Mouse (Mus musculus): ENCODE measurements around the gene Macrod2. TPM values are rescaled to one million over a fixed set of nuclear protein-coding genes. Genes with fewer than 3 reads are reported as not detected.

The Macrod2 gene
- total and polyA plus RNA-seq, 2 experiments from 2014 or later, result 37.3 to 67.2 TPM

DNA sequence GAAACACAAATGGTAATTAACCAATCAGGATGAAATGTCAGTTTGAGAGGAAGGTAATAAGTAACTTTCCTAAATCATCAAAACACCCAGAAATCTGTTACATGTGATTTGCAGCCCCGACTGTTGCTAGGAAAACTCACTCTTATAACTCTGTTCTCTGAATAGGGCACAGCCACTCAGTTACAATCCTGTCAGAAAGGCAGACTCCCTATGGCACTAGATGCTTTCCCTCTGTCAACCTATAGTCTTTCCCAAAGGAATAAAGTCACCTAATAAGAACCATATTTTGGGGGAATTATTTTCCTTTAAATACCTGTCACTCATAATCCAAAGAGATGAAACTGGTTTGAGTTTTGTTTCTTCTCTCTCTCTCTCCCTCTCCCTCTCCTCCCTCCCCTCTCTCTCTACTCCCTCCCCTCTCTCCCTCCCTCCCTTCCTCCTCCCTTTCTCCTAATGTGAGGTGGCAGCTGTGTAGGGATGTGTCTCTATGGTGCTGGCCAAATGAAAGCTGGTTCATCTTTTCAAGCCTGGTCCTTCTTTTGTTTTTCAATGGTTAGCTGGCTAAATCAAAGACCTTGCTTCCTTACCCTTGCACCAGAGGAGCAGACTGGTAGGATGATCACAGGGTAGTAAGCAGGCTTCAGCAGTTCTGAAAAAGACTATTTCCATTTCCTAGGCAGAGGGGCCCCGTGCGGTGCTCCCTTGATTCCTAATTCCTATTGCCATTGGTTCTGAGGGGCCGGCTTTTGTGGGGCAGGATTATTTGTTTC, 661.8 kb downstream of the Macrod2 start:
- TF ChIP-seq CTCF (IDR thresholded peaks at IDR 0.05), result no peak
- Histone ChIP-seq H3K4me3 (ENCODE audit: low read depth, low read length) (no peak overlapping the region), H3K4me1 (ENCODE audit: insufficient read depth, low read length) (no peaks in the 10 kb centered on the region; the same call in 1 of the 2 replicates), H3K4me2 (ENCODE audit: low read depth, low read length, poor library complexity, severe bottlenecking) (no peak overlapping the region; the same call in 1 of the 2 replicates), H3K27me3 (ENCODE audit: insufficient read depth, low read length) (no peaks in the 10 kb centered on the region), H3K9me3 (ENCODE audit: low read length) (no peaks in the 10 kb centered on the region), H3K27ac (ENCODE audit: low read depth, low read length) (no peak overlapping the region), H3K9ac (replicated peaks; ENCODE audit: low read length, poor library complexity, severe bottlenecking) (no peak overlapping the region), H3K36me3 (ENCODE audit: insufficient read depth, low read length) (no peaks in the 10 kb centered on the region)
- WGBS, result 15% methylated on average over 4 of the region's 4 CpGs
- DNase-seq (ENCODE audit: low spot score) (no peak), ATAC-seq (ENCODE audit: low FRiP score) (no peak)

DNA sequence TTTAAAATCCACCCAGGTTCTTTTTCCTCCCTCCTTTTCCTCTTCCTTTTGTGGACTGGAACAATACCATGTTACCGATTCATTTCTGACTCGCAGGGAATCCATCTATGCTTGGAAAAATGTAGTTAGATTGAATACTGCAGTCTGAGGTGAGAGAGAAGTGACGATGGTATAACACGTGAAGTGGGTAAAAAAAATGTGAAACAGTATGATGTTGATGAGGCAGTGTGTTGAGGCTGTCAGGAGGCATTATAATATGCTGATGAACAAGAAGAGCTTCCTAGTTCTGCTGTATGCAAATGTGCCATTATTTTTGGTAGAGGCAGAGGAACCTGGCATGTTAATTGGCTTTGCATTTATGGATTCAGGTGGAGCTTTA, 662.3 kb downstream of the Macrod2 start:
- Histone ChIP-seq H3K36me3 (ENCODE audit: insufficient read depth, low read length) (no peaks in the 10 kb centered on the region), H3K9me3 (ENCODE audit: low read length) (no peaks in the 10 kb centered on the region), H3K27me3 (ENCODE audit: insufficient read depth, low read length) (no peaks in the 10 kb centered on the region), H3K4me1 (ENCODE audit: insufficient read depth, low read length) (no peaks in the 10 kb centered on the region; the same call in 1 of the 2 replicates), H3K27ac (ENCODE audit: low read depth, low read length) (no peak overlapping the region), H3K9ac (replicated peaks; ENCODE audit: low read length, poor library complexity, severe bottlenecking) (no peak overlapping the region), H3K4me3 (ENCODE audit: low read depth, low read length) (no peak overlapping the region), H3K4me2 (ENCODE audit: low read depth, low read length, poor library complexity, severe bottlenecking) (no peak overlapping the region; the same call in 1 of the 2 replicates)
- ATAC-seq (ENCODE audit: low FRiP score) (0 out of 2 replicates have a peak, but pooled peaks have one; percentile 44), DNase-seq (ENCODE audit: low spot score) (no peak)
- no peak for TF ChIP-seq CTCF (IDR thresholded peaks at IDR 0.05)
- 11% methylated on average over 4 of the region's 4 CpGs for WGBS

DNA sequence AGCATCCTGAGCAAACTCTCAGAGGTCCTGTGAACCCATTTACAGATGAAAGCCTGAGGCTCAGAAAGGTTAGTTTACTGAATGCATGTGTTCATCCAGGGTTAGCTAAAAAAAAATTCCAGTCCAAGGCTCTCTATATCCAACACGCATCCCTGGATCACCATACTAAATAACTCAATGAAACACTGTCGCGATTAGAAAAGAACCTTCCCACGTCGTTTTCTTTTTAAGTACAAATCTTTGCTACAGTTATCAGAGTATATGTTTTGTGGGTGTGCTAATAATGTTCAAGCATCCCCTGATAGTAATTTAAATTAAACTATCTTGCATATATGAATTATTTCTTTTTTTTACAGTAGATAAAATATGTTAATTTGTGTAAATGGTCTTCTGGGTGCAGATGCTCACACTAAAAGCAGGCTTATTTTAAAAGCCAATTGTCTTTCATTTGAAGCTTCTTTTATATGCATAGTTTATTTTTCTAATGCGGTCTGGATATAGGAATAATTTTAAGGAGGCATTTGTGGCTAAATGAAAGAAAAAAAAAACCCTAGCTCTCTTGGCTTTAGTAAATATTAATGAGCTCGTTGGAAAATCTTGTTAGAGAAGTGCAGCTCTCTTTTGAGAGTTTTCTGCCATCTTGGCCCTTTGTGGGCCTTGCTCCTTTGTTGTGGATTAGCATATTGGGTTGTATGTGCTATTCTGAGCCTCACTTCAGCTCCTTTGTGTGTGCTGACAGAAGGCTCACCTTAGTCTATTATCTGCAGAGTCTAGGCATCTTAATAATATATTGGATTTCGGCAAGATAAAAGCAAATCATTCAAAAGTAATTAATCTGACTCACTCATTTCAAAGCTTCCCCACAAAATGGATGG, 679.1 kb downstream of the Macrod2 start:
- ATAC-seq (ENCODE audit: low FRiP score), result no peak
- no peaks in the 10 kb centered on the region for H3K4me1 ChIP-seq (ENCODE audit: insufficient read depth, low read length)
- H3K27ac ChIP-seq (ENCODE audit: low read depth, low read length), result no peak overlapping the region

DNA sequence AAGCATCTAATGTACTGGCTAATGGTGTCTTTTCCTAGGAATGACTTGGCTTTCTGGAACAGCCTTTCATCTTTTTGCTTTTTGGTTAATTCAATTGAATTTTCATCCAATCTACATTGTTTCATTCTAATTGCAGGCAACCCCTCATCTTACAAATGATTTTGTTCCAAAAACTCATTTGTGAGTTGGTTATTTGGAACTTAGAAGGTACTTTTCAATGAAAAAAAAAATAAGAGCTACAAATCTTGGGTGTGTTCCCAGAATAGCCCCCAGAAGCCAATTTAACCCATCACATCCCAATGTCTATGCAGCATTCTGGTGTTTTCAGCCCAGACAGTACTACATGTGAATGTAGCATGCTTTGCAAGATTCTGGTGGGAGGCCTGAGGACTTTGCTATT, 683.1 kb downstream of the Macrod2 start:
- Histone ChIP-seq H3K27ac (ENCODE audit: low read depth, low read length) (no peak overlapping the region), H3K4me1 (ENCODE audit: insufficient read depth, low read length) (no peaks in the 10 kb centered on the region), H3K4me3 (ENCODE audit: low read depth, low read length) (no peak overlapping the region), H3K9ac (replicated peaks; ENCODE audit: low read length, poor library complexity, severe bottlenecking) (no peak overlapping the region), H3K27me3 (ENCODE audit: insufficient read depth, low read length) (no peaks in the 10 kb centered on the region), H3K36me3 (ENCODE audit: insufficient read depth, low read length) (no peaks in the 10 kb centered on the region), H3K9me3 (ENCODE audit: low read length) (no peaks in the 10 kb centered on the region), H3K4me2 (ENCODE audit: low read depth, low read length, poor library complexity, severe bottlenecking) (no peak overlapping the region)
- ATAC-seq (ENCODE audit: low FRiP score) (no peak), DNase-seq (ENCODE audit: low spot score) (peak; percentile 12)
- TF ChIP-seq CTCF (IDR thresholded peaks at IDR 0.05), result no peak

More for the DNA sequence above, 679.1 kb downstream of the Macrod2 start:
- Histone ChIP-seq H3K4me2 (ENCODE audit: low read depth, low read length, poor library complexity, severe bottlenecking) (no peak overlapping the region), H3K9ac (replicated peaks; ENCODE audit: low read length, poor library complexity, severe bottlenecking) (no peak overlapping the region), H3K9me3 (ENCODE audit: low read length) (no peaks in the 10 kb centered on the region), H3K4me3 (ENCODE audit: low read depth, low read length) (no peak overlapping the region), H3K36me3 (ENCODE audit: insufficient read depth, low read length) (no peaks in the 10 kb centered on the region), H3K27me3 (ENCODE audit: insufficient read depth, low read length) (no peaks in the 10 kb centered on the region)
- 33% methylated on average over 8 of the region's 8 CpGs for WGBS
- DNase-seq (ENCODE audit: low spot score), result no peak
- no peak for TF ChIP-seq CTCF (IDR thresholded peaks at IDR 0.05)

DNA sequence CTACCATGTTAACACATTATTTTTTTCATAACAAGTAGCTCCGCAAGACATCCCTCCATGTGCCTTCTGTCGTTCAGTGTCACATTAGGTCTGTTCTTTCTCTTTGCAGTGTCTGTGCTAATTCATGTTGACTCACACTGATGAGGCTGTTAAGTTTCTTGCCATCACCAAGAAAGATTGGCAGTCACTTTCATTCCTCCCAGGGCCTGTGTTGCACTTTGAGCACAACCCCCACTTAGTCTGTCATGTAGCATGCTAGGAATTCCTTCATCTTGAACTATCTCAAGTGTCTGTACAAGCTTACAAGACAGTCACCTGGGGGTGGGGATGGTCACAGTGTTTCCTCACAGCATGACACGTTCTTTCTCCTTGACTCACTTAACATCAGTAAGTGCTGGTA, 696.2 kb downstream of the Macrod2 start:
- H3K4me1 ChIP-seq (ENCODE audit: insufficient read depth, low read length), result no peaks in the 10 kb centered on the region
- no peak for DNase-seq (ENCODE audit: low spot score)
- H3K36me3 ChIP-seq (ENCODE audit: insufficient read depth, low read length), result no peaks in the 10 kb centered on the region
- 0 out of 2 replicates have a peak, but pooled peaks cover 3% of the 10 kb centered on the region for H3K9me3 ChIP-seq (ENCODE audit: low read length)
- TF ChIP-seq CTCF (IDR thresholded peaks at IDR 0.05), result no peak
- H3K4me3 ChIP-seq (ENCODE audit: low read depth, low read length), result no peak overlapping the region
- no peaks in the 10 kb centered on the region for H3K27me3 ChIP-seq (ENCODE audit: insufficient read depth, low read length)
- no peak overlapping the region for H3K4me2 ChIP-seq (ENCODE audit: low read depth, low read length, poor library complexity, severe bottlenecking)
- no peak overlapping the region for H3K27ac ChIP-seq (ENCODE audit: low read depth, low read length)
- H3K9ac ChIP-seq (replicated peaks; ENCODE audit: low read length, poor library complexity, severe bottlenecking), result no peak overlapping the region
- WGBS, result 74% methylated on average over 3 of the region's 3 CpGs
- no peak for ATAC-seq (ENCODE audit: low FRiP score)

DNA sequence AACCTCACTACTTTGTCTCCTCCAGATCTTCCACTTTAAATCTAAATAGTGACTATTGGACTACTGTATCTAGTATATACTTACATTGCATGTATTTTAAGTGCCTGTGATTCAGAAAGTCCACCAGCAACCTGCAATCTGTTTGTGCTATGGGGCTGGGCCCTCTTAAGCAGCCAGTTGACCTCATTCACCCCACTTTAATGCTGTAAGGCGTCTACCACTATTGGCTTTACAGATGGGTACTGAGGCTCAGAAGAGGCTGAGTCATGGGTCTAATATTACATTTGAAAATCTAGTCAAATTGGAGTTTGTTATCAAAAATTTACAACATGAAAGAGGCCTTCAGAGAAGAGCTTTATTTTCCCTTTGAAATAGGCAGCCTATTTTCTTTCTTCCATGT, 722.5 kb downstream of the Macrod2 start:
- no peaks in the 10 kb centered on the region for H3K4me1 ChIP-seq (ENCODE audit: insufficient read depth, low read length)
- ATAC-seq (ENCODE audit: low FRiP score), result no peak
- H3K36me3 ChIP-seq (ENCODE audit: insufficient read depth, low read length), result no peaks in the 10 kb centered on the region
- H3K27me3 ChIP-seq (ENCODE audit: insufficient read depth, low read length), result no peaks in the 10 kb centered on the region
- WGBS, result 89% methylated on average over 1 of the region's 1 CpGs
- DNase-seq (ENCODE audit: low spot score), result no peak
- H3K27ac ChIP-seq (ENCODE audit: low read depth, low read length), result no peak overlapping the region
- H3K4me2 ChIP-seq (ENCODE audit: low read depth, low read length, poor library complexity, severe bottlenecking), result no peak overlapping the region
- H3K9me3 ChIP-seq (ENCODE audit: low read length), result no peaks in the 10 kb centered on the region
- no peak overlapping the region for H3K4me3 ChIP-seq (ENCODE audit: low read depth, low read length)
- no peak overlapping the region for H3K9ac ChIP-seq (replicated peaks; ENCODE audit: low read length, poor library complexity, severe bottlenecking)
- TF ChIP-seq CTCF (IDR thresholded peaks at IDR 0.05), result no peak

Measured in midbrain, postnatal 0 days (tissue).